Mouse (Mus musculus): Measurements from ENCODE around the gene Eea1. TPM values are rescaled to one million over a fixed set of nuclear protein-coding genes. Genes with fewer than 3 reads are reported as not detected.
"Not testable (repeated sequence)": the region's sequence is repeated elsewhere in the genome, so short reads cannot be mapped to it uniquely, and the experiment has no call there.

The Eea1 gene
- polyA plus RNA-seq, 1 experiment from 2014 or later = 24.0 TPM

DNA sequence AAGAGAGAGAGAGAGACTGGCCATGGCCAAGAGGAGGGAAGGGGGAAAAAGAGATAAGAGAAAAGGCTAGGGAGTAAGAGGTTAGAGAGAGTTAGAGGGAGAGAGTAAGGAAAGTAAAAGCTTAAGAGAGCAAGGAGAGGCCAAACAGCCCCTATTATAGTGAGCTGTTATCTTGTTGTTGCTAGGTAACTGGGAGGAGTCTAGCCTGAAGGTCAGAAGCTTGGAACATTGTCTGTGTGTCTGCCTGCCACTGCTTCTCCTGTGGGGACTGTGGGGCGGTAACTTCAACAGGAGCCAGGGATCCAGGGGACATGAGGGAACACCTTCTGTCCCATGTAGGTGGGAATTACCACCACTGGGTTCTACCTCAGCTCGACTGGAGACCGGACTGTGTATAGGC, 108.1 kb downstream of the Eea1 start:
- DNase-seq (ENCODE audit: low spot score) (no peak), ATAC-seq (ENCODE audit: low read depth) (no peak)
- Histone ChIP-seq H3K4me3 (ENCODE audit: low read depth, low read length) (no peak overlapping the region), H3K9me3 (ENCODE audit: control insufficient read depth, low read length) (no peaks in the 10 kb centered on the region), H3K36me3 (ENCODE audit: control insufficient read depth, insufficient read depth, low read length) (peaks cover 6% of the 10 kb centered on the region), H3K4me1 (ENCODE audit: control insufficient read depth, insufficient read depth, low read length) (no peaks in the 10 kb centered on the region), H3K27me3 (replicated peaks; ENCODE audit: control insufficient read depth, insufficient read depth, low read length) (no peaks in the 10 kb centered on the region), H3K4me2 (ENCODE audit: low read depth, low read length) (no peak overlapping the region), H3K9ac (ENCODE audit: low read depth, low read length) (no peak overlapping the region), H3K27ac (replicated peaks; ENCODE audit: low read depth, low read length) (no peak overlapping the region)
- WGBS = 81% methylated on average over 3 of the region's 3 CpGs

DNA sequence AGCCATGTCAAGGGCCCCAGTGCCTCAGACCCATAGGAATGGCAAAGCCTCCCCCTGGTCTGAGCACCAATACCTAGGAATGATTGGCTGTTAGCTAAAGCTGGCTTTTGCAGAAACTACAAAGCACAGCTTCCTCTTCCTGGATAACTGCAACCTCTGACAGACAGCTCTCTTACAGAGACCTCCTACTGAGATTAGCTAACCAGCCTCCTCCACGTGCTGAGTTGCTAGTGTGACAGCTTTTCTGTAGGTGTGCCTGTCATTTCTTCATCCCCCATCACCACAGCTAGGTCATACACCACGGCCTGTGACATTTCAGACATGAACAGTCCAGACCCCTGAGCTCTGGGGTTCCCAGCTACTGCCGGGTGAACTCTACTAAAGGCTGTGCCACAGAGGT, 126.9 kb downstream of the Eea1 start:
- Histone ChIP-seq H3K36me3 (ENCODE audit: control insufficient read depth, insufficient read depth, low read length) (no peaks in the 10 kb centered on the region), H3K4me2 (ENCODE audit: low read depth, low read length) (no peak overlapping the region), H3K27ac (replicated peaks; ENCODE audit: low read depth, low read length) (no peak overlapping the region), H3K9ac (ENCODE audit: low read depth, low read length) (no peak overlapping the region), H3K4me1 (ENCODE audit: control insufficient read depth, insufficient read depth, low read length) (no peaks in the 10 kb centered on the region), H3K4me3 (ENCODE audit: low read depth, low read length) (no peak overlapping the region), H3K27me3 (replicated peaks; ENCODE audit: control insufficient read depth, insufficient read depth, low read length) (no peaks in the 10 kb centered on the region), H3K9me3 (ENCODE audit: control insufficient read depth, low read length) (no peaks in the 10 kb centered on the region)
- 45% methylated on average over 3 of the region's 3 CpGs for WGBS
- no peak for ATAC-seq (ENCODE audit: low read depth)
- DNase-seq (ENCODE audit: low spot score) = no peak

DNA sequence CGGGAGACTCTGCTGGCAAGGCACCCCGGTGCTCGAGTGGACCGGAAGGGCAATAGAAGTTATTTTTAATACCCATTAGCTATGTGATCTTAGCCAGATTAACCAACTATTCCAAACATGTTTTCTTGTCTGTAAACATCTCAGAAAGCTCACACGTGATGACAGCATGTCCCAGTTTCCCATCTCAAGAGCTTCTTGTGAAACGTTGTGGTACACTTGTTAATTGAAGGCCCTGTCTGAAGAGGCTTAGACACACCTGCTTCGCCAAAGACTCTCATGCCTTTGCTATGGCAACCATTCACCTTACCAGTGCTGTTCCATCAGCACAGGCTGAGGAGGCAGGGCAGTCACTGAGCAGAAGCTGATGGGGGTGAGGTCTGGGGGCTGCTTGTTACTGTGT, 133.9 kb downstream of the Eea1 start:
- Histone ChIP-seq H3K27me3 (replicated peaks; ENCODE audit: control insufficient read depth, insufficient read depth, low read length) (no peaks in the 10 kb centered on the region), H3K4me1 (ENCODE audit: control insufficient read depth, insufficient read depth, low read length) (0 out of 2 replicates have a peak, but pooled peaks cover 4% of the 10 kb centered on the region), H3K27ac (replicated peaks; ENCODE audit: low read depth, low read length) (no peak overlapping the region), H3K9me3 (ENCODE audit: control insufficient read depth, low read length) (no peaks in the 10 kb centered on the region), H3K36me3 (ENCODE audit: control insufficient read depth, insufficient read depth, low read length) (no peaks in the 10 kb centered on the region), H3K4me2 (ENCODE audit: low read depth, low read length) (no peak overlapping the region), H3K4me3 (ENCODE audit: low read depth, low read length) (no peak overlapping the region), H3K9ac (ENCODE audit: low read depth, low read length) (no peak overlapping the region)
- DNase-seq (ENCODE audit: low spot score) (no peak), ATAC-seq (ENCODE audit: low read depth) (no peak)
- WGBS = 77% methylated on average over 7 of the region's 7 CpGs

DNA sequence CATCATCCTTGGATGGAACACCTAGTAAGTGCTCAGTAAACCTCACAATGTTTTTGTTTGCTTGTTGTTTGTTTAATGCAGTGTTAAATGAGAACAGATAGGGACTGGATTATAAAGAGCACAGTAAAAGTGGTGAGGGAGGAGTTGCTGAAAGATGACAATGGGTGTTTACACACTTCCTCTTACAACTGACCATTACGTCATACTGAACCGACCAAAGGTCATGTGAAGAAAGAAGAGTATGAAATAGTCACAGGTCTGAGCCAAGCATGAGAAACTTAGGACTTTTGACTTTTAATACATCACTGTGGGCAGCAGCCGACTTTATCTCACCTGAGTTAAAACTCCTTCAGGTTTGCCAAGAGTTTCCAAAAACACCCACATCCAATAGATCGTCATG, 135.0 kb downstream of the Eea1 start:
- H3K36me3 ChIP-seq (ENCODE audit: control insufficient read depth, insufficient read depth, low read length) = no peaks in the 10 kb centered on the region
- H3K9ac ChIP-seq (ENCODE audit: low read depth, low read length) = no peak overlapping the region
- H3K4me2 ChIP-seq (ENCODE audit: low read depth, low read length) = no peak overlapping the region
- WGBS = 61% methylated on average over 4 of the region's 4 CpGs
- H3K27me3 ChIP-seq (replicated peaks; ENCODE audit: control insufficient read depth, insufficient read depth, low read length) = no peaks in the 10 kb centered on the region
- ATAC-seq (ENCODE audit: low read depth) = no peak
- H3K27ac ChIP-seq (replicated peaks; ENCODE audit: low read depth, low read length) = no peak overlapping the region
- no peak for DNase-seq (ENCODE audit: low spot score)
- no peaks in the 10 kb centered on the region for H3K9me3 ChIP-seq (ENCODE audit: control insufficient read depth, low read length)
- no peak overlapping the region for H3K4me3 ChIP-seq (ENCODE audit: low read depth, low read length)
- 0 out of 2 replicates have a peak, but pooled peaks cover 4% of the 10 kb centered on the region for H3K4me1 ChIP-seq (ENCODE audit: control insufficient read depth, insufficient read depth, low read length)

DNA sequence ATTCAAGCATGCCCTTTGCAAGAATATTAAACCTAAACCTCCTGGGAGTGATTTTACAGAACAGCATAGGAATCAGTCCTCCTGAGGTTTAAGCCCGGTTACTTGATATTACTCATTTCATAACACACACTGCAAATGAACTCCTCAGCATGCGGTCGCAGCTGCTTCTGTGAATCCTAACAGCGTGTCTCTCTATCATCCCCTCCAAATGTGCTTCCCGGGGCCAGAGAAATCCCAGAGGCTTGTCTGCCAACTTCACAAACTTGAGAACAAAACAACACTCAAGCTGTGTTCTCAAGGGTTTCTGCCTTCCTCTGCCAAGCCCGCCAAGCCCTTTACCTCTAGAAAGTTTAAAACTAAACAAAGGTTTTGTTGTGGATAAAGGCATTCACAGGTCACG, 135.4 kb downstream of the Eea1 start:
- Histone ChIP-seq H3K4me3 (ENCODE audit: low read depth, low read length) (no peak overlapping the region), H3K4me1 (ENCODE audit: control insufficient read depth, insufficient read depth, low read length) (0 out of 2 replicates have a peak, but pooled peaks cover 4% of the 10 kb centered on the region), H3K4me2 (ENCODE audit: low read depth, low read length) (no peak overlapping the region), H3K9me3 (ENCODE audit: control insufficient read depth, low read length) (no peaks in the 10 kb centered on the region), H3K27ac (replicated peaks; ENCODE audit: low read depth, low read length) (no peak overlapping the region), H3K36me3 (ENCODE audit: control insufficient read depth, insufficient read depth, low read length) (no peaks in the 10 kb centered on the region), H3K9ac (ENCODE audit: low read depth, low read length) (0 out of 2 replicates have a peak overlapping the region, but pooled peaks have one; percentile 5), H3K27me3 (replicated peaks; ENCODE audit: control insufficient read depth, insufficient read depth, low read length) (no peaks in the 10 kb centered on the region)
- 14% methylated on average over 7 of the region's 7 CpGs for WGBS
- DNase-seq (ENCODE audit: low spot score) (peak; percentile 85), ATAC-seq (ENCODE audit: low read depth) (no peak)

DNA sequence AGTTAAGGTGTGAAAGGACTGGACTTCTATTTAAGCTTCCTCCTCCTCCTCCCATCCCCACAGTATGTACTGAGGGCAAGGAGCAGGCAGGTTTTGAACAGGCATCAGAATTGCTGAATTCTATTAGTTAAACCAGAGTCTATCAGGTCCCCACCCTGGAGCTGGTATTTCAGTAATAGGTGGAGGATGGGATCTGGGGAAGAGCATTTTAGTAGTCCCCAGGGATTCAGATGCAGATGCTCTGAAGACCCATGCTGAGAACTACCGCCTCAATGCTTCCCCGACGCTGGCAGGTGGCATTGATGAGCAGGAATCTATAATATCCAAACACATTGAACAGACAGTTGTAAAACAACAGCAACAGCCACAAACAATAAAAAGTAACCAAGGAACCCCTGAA, 136.0 kb downstream of the Eea1 start:
- no peak overlapping the region for H3K4me3 ChIP-seq (ENCODE audit: low read depth, low read length)
- no peak overlapping the region for H3K9ac ChIP-seq (ENCODE audit: low read depth, low read length)
- 62% methylated on average over 3 of the region's 3 CpGs for WGBS
- H3K9me3 ChIP-seq (ENCODE audit: control insufficient read depth, low read length) = no peaks in the 10 kb centered on the region
- no peaks in the 10 kb centered on the region for H3K36me3 ChIP-seq (ENCODE audit: control insufficient read depth, insufficient read depth, low read length)
- 0 out of 2 replicates have a peak, but pooled peaks cover 4% of the 10 kb centered on the region for H3K4me1 ChIP-seq (ENCODE audit: control insufficient read depth, insufficient read depth, low read length)
- no peak overlapping the region for H3K4me2 ChIP-seq (ENCODE audit: low read depth, low read length)
- H3K27me3 ChIP-seq (replicated peaks; ENCODE audit: control insufficient read depth, insufficient read depth, low read length) = no peaks in the 10 kb centered on the region
- ATAC-seq (ENCODE audit: low read depth) (no peak), DNase-seq (ENCODE audit: low spot score) (no peak)
- no peak overlapping the region for H3K27ac ChIP-seq (replicated peaks; ENCODE audit: low read depth, low read length)

DNA sequence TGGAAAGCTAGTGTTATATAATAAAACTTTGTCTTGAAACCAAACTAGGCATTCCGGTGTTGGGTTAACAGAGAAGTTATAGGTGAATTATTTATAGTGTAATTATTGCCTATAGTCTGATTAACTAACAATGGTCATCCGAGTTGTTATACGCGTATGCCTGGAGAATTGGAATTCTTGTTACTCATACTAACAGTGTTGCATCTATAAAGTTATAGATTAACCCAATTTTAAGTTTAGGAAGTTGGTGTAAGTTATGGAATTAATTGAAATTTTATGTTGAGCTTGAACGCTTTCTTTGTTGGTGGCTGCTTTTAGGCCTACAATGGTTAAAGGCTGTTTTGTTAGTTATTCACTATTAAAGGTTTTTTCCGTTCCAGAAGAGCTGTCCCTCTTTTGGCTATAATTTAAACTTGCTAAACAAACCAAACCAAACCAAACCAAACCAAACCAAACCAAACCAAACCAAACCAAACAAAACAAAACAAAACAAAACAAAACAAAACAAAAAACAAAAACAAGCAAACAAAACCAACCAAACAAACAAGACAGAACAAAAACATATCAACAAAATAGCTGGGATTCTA, 137.1 kb downstream of the Eea1 start:
- not testable (repeated sequence) for DNase-seq (ENCODE audit: low spot score); H3K27ac ChIP-seq (replicated peaks; ENCODE audit: low read depth, low read length); H3K9ac ChIP-seq (ENCODE audit: low read depth, low read length); H3K4me2 ChIP-seq (ENCODE audit: low read depth, low read length); H3K4me1 ChIP-seq (ENCODE audit: control insufficient read depth, insufficient read depth, low read length); H3K9me3 ChIP-seq (ENCODE audit: control insufficient read depth, low read length); H3K36me3 ChIP-seq (ENCODE audit: control insufficient read depth, insufficient read depth, low read length); H3K27me3 ChIP-seq (replicated peaks; ENCODE audit: control insufficient read depth, insufficient read depth, low read length); H3K4me3 ChIP-seq (ENCODE audit: low read depth, low read length)
- 87% methylated on average over 6 of the region's 6 CpGs for WGBS
- ATAC-seq (ENCODE audit: low read depth) = peak; percentile 100

DNA sequence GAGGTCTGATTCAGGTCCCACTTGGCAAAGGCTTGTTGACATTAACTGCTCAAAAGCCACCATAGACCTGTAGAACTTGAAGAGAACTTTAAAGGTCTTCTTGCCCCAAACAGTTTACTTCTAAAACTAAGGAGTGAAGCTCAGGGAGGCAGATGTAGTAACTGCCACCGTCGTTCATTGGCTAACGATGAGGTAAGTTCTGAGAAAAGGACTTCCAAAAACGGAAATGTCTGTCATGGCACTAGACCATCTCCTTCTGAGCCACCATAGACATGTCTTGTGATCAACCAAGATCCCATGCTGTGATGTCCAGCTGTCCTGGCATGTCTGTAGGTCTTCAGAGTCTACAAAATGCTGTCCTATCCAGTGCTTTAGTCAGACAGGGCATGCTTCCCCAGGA, 139.4 kb downstream of the Eea1 start:
- Histone ChIP-seq H3K4me3 (ENCODE audit: low read depth, low read length) (no peak overlapping the region), H3K36me3 (ENCODE audit: control insufficient read depth, insufficient read depth, low read length) (no peaks in the 10 kb centered on the region), H3K27ac (replicated peaks; ENCODE audit: low read depth, low read length) (no peak overlapping the region), H3K27me3 (replicated peaks; ENCODE audit: control insufficient read depth, insufficient read depth, low read length) (no peaks in the 10 kb centered on the region), H3K4me1 (ENCODE audit: control insufficient read depth, insufficient read depth, low read length) (0 out of 2 replicates have a peak, but pooled peaks cover 4% of the 10 kb centered on the region), H3K4me2 (ENCODE audit: low read depth, low read length) (no peak overlapping the region), H3K9ac (ENCODE audit: low read depth, low read length) (no peak overlapping the region), H3K9me3 (ENCODE audit: control insufficient read depth, low read length) (no peaks in the 10 kb centered on the region)
- DNase-seq (ENCODE audit: low spot score) (no peak), ATAC-seq (ENCODE audit: low read depth) (no peak)
- WGBS = 92% methylated on average over 4 of the region's 4 CpGs

All from embryonic facial prominence, embryonic 14.5 days (tissue).